Mouse (Mus musculus) heart, postnatal 0 days (tissue): ENCODE data around the gene Psmd11. TPM values are rescaled to one million over a fixed set of nuclear protein-coding genes. Genes with fewer than 3 reads are reported as not detected.
A peak's percentile ranks its signal among the peaks of the same experiment; 100 is the strongest.
"Not testable (repeated sequence)": the region's sequence is repeated elsewhere in the genome, so short reads cannot be mapped to it uniquely, and the experiment has no call there.

Source experiments
- ATAC-seq: fragments of 200-750 bp; cut with Nextera tagmentation; 2 replicates; pipeline ENCODE4 v1.8.0; 2017; ENCODE audit warnings: low read depth, moderate number of reproducible peaks, moderate library complexity; ENCODE audit not compliant: insufficient read depth
- DNase-seq: peaks from one replicate; pipeline ENCODE4 v3.0.0-alpha.2; 2016; ENCODE audit warnings: low spot score
- H3K27ac ChIP-seq: fragments of 300-500 bp; sonication (generic); 2 replicates; pipeline ENCODE4 v1.5.1; 2014; ENCODE audit warnings: low read depth, mild to moderate bottlenecking
- H3K27me3 ChIP-seq: fragments of 300-500 bp; sonication (generic); 2 replicates; pipeline ENCODE4 v1.6.1; 2014; ENCODE audit warnings: low read length, mixed read lengths; ENCODE audit not compliant: control insufficient read depth, insufficient read depth
- H3K36me3 ChIP-seq: fragments of 300-500 bp; sonication (generic); replicated peaks from 2 replicates; pipeline ENCODE4 v1.6.1; 2014; ENCODE audit warnings: low read length, mixed read lengths; ENCODE audit not compliant: control insufficient read depth, insufficient read depth
- H3K4me1 ChIP-seq: fragments of 300-500 bp; sonication (generic); 2 replicates; pipeline ENCODE4 v1.6.1; 2014; ENCODE audit warnings: antibody characterized with exemption; ENCODE audit not compliant: control insufficient read depth, insufficient read depth
- H3K4me2 ChIP-seq: fragments of 300-500 bp; sonication (generic); 2 replicates; pipeline ENCODE4 v1.6.1; 2014; ENCODE audit warnings: low read depth, mild to moderate bottlenecking, low read length, moderate library complexity
- H3K4me3 ChIP-seq: fragments of 300-500 bp; sonication (generic); 2 replicates; pipeline ENCODE4 v1.5.1; 2014; ENCODE audit warnings: low read depth, low read length
- H3K9ac ChIP-seq: fragments of 300-500 bp; sonication (generic); replicated peaks from 2 replicates; pipeline ENCODE4 v1.6.1; 2014; ENCODE audit warnings: low read depth, low read length, mixed read lengths
- H3K9me3 ChIP-seq: fragments of 300-500 bp; sonication (generic); replicated peaks from 2 replicates; pipeline ENCODE4 v1.6.1; 2016; ENCODE audit warnings: low read length; ENCODE audit not compliant: control insufficient read depth
- CTCF ChIP-seq: IDR thresholded peaks from 2 replicates; pipeline ENCODE4 v1.5.1; 2016; ENCODE audit warnings: antibody characterized with exemption, control low read depth, low read depth
- EP300 ChIP-seq: IDR thresholded peaks from 2 replicates; pipeline ENCODE4 v1.6.1; 2016; ENCODE audit warnings: antibody characterized with exemption, low read depth
- WGBS: fragments of 180-500 bp; shearing (Covaris S2); extraction: QIAGEN DNeasy Blood & Tissue Kit; methylation state at CpG from one replicate; pipeline ENCODE4 v1.1.7; 2014; 5-methylcytosine and 5-hydroxymethylcytosine counted together
- polyA plus RNA-seq: library from polyadenylated mRNA; unstranded; fragments of >200 nt; fragmentation: Nextera tagmentation; extraction: Ambion mirVana; gene quantifications from 2 replicates; pipeline ENCODE4 v1.2.1, GENCODE M21; 2015
- total RNA-seq: library from RNA; depleted of rRNA; stranded (reverse); fragments of >200 nt; gene quantifications from 2 replicates; pipeline ENCODE4 v1.2.3, GENCODE M21; 2014; ENCODE audit warnings: low replicate concordance

The Psmd11 gene
- total and polyA plus RNA-seq, 2 experiments from 2014 or later, result 36.0 to 187 TPM

- peaks cover 51% of the 10 kb centered on the region for H3K36me3 ChIP-seq
- WGBS, result 89% methylated on average over 1 of the region's 1 CpGs
- no peak for ATAC-seq
Measured at GRCm38 (mm10) chr11:80453198-80453597, 24.8 kb downstream of the Psmd11 start.

GRCm38 (mm10) chr11:80463605-80464130 lies 35.3 kb downstream of the Psmd11 start:
- 93% methylated on average over 4 of the region's 4 CpGs for WGBS

More at GRCm38 (mm10) chr11:80453198-80453597, 24.8 kb downstream of the Psmd11 start:
- Histone ChIP-seq H3K9me3 (no peaks in the 10 kb centered on the region), H3K4me1 (no peaks in the 10 kb centered on the region), H3K4me2 (no peak overlapping the region), H3K27me3 (no peaks in the 10 kb centered on the region), H3K27ac (no peak overlapping the region), H3K9ac (no peak overlapping the region), H3K4me3 (no peak overlapping the region)
- TF ChIP-seq EP300 (no peak), CTCF (no peak)
- no peak for DNase-seq

GRCm38 (mm10) chr11:80471836-80472605 lies 43.6 kb downstream of the Psmd11 start:
- TF ChIP-seq CTCF (no peak), EP300 (no peak)
- no peaks in the 10 kb centered on the region for H3K4me1 ChIP-seq

More at GRCm38 (mm10) chr11:80463605-80464130, 35.3 kb downstream of the Psmd11 start:
- peaks cover 92% of the 10 kb centered on the region for H3K36me3 ChIP-seq
- not testable (repeated sequence) for H3K27me3 ChIP-seq, ATAC-seq, H3K9me3 ChIP-seq, DNase-seq, H3K9ac ChIP-seq, H3K4me1 ChIP-seq, H3K27ac ChIP-seq, H3K4me2 ChIP-seq, H3K4me3 ChIP-seq

GRCm38 (mm10) chr11:80474175-80474691 lies 45.8 kb downstream of the Psmd11 start:
- no peak overlapping the region for H3K4me3 ChIP-seq
- 43% methylated on average over 2 of the region's 2 CpGs for WGBS

More at GRCm38 (mm10) chr11:80471836-80472605, 43.6 kb downstream of the Psmd11 start:
- DNase-seq (no peak), ATAC-seq (no peak)
- Histone ChIP-seq H3K9ac (no peak overlapping the region), H3K4me2 (no peak overlapping the region), H3K27me3 (no peaks in the 10 kb centered on the region), H3K4me3 (no peak overlapping the region), H3K36me3 (peaks cover 59% of the 10 kb centered on the region), H3K9me3 (no peaks in the 10 kb centered on the region), H3K27ac (no peak overlapping the region)
- 79% methylated on average over 16 of the region's 16 CpGs for WGBS

GRCm38 (mm10) chr11:80474846-80475245 lies 46.4 kb downstream of the Psmd11 start:
- ATAC-seq (no peak), DNase-seq (no peak)
- H3K4me2 ChIP-seq, result no peak overlapping the region
- H3K4me1 ChIP-seq, result peaks cover 8% of the 10 kb centered on the region; the same call in 1 of the 2 replicates
- WGBS, result 91% methylated on average over 11 of the region's 11 CpGs
- peaks cover 32% of the 10 kb centered on the region for H3K36me3 ChIP-seq
- H3K27ac ChIP-seq, result no peak overlapping the region
- H3K9me3 ChIP-seq, result no peaks in the 10 kb centered on the region
- H3K27me3 ChIP-seq, result peaks cover 9% of the 10 kb centered on the region
- H3K9ac ChIP-seq, result no peak overlapping the region
- no peak overlapping the region for H3K4me3 ChIP-seq
- TF ChIP-seq CTCF (no peak), EP300 (no peak)

More at GRCm38 (mm10) chr11:80474175-80474691, 45.8 kb downstream of the Psmd11 start:
- DNase-seq (no peak), ATAC-seq (no peak)
- peak; percentile 40 for TF ChIP-seq CTCF
- TF ChIP-seq EP300, result no peak
- Histone ChIP-seq H3K4me2 (no peak overlapping the region), H3K36me3 (peaks cover 38% of the 10 kb centered on the region), H3K27ac (no peak overlapping the region), H3K4me1 (peaks cover 8% of the 10 kb centered on the region; the same call in 1 of the 2 replicates), H3K9ac (no peak overlapping the region), H3K9me3 (no peaks in the 10 kb centered on the region), H3K27me3 (peaks cover 9% of the 10 kb centered on the region)
